Mouse (Mus musculus) heart, postnatal 0 days (tissue): Measurements from ENCODE around the gene Pkig. TPM values are rescaled to one million over a fixed set of nuclear protein-coding genes. Genes with fewer than 3 reads are reported as not detected.
"Not testable (repeated sequence)": the region's sequence is repeated elsewhere in the genome, so short reads cannot be mapped to it uniquely, and the experiment has no call there.

Experiments
- ATAC-seq: fragments of 200-750 bp; cut with Nextera tagmentation; 2 replicates; pipeline ENCODE4 v1.8.0; 2017; ENCODE audit warnings: low read depth, moderate number of reproducible peaks, moderate library complexity; ENCODE audit not compliant: insufficient read depth
- DNase-seq: peaks from one replicate; pipeline ENCODE4 v3.0.0-alpha.2; 2016; ENCODE audit warnings: low spot score
- H3K27ac ChIP-seq: fragments of 300-500 bp; sonication (generic); 2 replicates; pipeline ENCODE4 v1.5.1; 2014; ENCODE audit warnings: low read depth, mild to moderate bottlenecking
- H3K27me3 ChIP-seq: fragments of 300-500 bp; sonication (generic); 2 replicates; pipeline ENCODE4 v1.6.1; 2014; ENCODE audit warnings: low read length, mixed read lengths; ENCODE audit not compliant: control insufficient read depth, insufficient read depth
- H3K36me3 ChIP-seq: fragments of 300-500 bp; sonication (generic); replicated peaks from 2 replicates; pipeline ENCODE4 v1.6.1; 2014; ENCODE audit warnings: low read length, mixed read lengths; ENCODE audit not compliant: control insufficient read depth, insufficient read depth
- H3K4me1 ChIP-seq: fragments of 300-500 bp; sonication (generic); 2 replicates; pipeline ENCODE4 v1.6.1; 2014; ENCODE audit warnings: antibody characterized with exemption; ENCODE audit not compliant: control insufficient read depth, insufficient read depth
- H3K4me2 ChIP-seq: fragments of 300-500 bp; sonication (generic); 2 replicates; pipeline ENCODE4 v1.6.1; 2014; ENCODE audit warnings: low read depth, mild to moderate bottlenecking, low read length, moderate library complexity
- H3K4me3 ChIP-seq: fragments of 300-500 bp; sonication (generic); 2 replicates; pipeline ENCODE4 v1.5.1; 2014; ENCODE audit warnings: low read depth, low read length
- H3K9ac ChIP-seq: fragments of 300-500 bp; sonication (generic); replicated peaks from 2 replicates; pipeline ENCODE4 v1.6.1; 2014; ENCODE audit warnings: low read depth, low read length, mixed read lengths
- H3K9me3 ChIP-seq: fragments of 300-500 bp; sonication (generic); replicated peaks from 2 replicates; pipeline ENCODE4 v1.6.1; 2016; ENCODE audit warnings: low read length; ENCODE audit not compliant: control insufficient read depth
- CTCF ChIP-seq: IDR thresholded peaks from 2 replicates; pipeline ENCODE4 v1.5.1; 2016; ENCODE audit warnings: antibody characterized with exemption, control low read depth, low read depth
- EP300 ChIP-seq: IDR thresholded peaks from 2 replicates; pipeline ENCODE4 v1.6.1; 2016; ENCODE audit warnings: antibody characterized with exemption, low read depth
- WGBS: fragments of 180-500 bp; shearing (Covaris S2); extraction: QIAGEN DNeasy Blood & Tissue Kit; methylation state at CpG from one replicate; pipeline ENCODE4 v1.1.7; 2014; 5-methylcytosine and 5-hydroxymethylcytosine counted together
- polyA plus RNA-seq: library from polyadenylated mRNA; unstranded; fragments of >200 nt; fragmentation: Nextera tagmentation; extraction: Ambion mirVana; gene quantifications from 2 replicates; pipeline ENCODE4 v1.2.1, GENCODE M21; 2015
- total RNA-seq: library from RNA; depleted of rRNA; stranded (reverse); fragments of >200 nt; gene quantifications from 2 replicates; pipeline ENCODE4 v1.2.3, GENCODE M21; 2014; ENCODE audit warnings: low replicate concordance

Pkig gene
- total and polyA plus RNA-seq, 2 experiments from 2014 or later, result 363 to 495 TPM

DNA sequence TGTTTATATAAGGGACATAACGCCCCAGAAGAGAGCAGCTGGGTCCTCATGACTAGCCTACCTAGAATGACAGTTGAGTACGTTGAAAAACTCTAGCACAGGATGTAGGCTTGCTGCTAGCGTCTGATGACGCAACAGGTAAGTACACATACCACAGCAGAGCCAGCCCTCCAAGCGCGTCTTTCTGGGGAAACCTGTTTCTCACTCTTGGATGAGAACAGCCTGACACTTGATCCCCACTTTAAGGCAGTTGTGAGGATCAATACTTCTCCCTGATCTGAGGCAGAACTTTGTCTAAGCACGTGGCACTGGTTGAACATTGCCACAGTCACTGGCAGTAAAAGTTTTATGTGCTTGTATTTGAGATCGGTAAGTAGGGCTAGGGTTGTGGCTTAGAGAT is 37.7 kb upstream of the Pkig start:
- DNase-seq, result no peak
- no peak overlapping the region for H3K9ac ChIP-seq
- ATAC-seq, result no peak
- H3K36me3 ChIP-seq, result peaks cover 91% of the 10 kb centered on the region
- no peak overlapping the region for H3K4me3 ChIP-seq
- no peak overlapping the region for H3K4me2 ChIP-seq
- WGBS, result 88% methylated on average over 8 of the region's 8 CpGs
- H3K4me1 ChIP-seq, result no peaks in the 10 kb centered on the region
- H3K9me3 ChIP-seq, result no peaks in the 10 kb centered on the region
- TF ChIP-seq EP300 (no peak), CTCF (no peak)
- H3K27me3 ChIP-seq, result no peaks in the 10 kb centered on the region
- no peak overlapping the region for H3K27ac ChIP-seq

DNA sequence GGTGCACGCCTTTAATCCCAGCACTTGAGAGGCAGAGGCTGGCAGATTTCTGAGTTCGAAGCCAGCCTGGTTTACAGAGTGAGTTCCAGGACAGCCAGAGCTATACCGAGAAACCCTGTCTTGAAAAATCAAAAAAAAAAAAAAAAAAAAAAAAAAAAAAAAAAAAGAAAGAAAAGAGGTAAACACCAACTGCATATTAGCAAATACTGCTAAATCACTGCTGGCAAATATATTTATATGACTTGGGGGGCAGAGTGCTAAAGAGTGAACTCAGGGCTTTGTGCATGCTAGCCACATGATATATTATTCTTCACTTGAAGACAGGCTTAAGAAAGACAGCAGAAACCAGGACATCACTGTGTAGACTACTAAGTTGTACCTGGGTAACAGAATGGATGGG is 36.8 kb upstream of the Pkig start:
- WGBS, result 97% methylated on average over 3 of the region's 3 CpGs
- not testable (repeated sequence) for H3K9ac ChIP-seq, H3K4me3 ChIP-seq, ATAC-seq, DNase-seq, H3K4me2 ChIP-seq, H3K4me1 ChIP-seq, H3K9me3 ChIP-seq, H3K27me3 ChIP-seq, H3K27ac ChIP-seq
- H3K36me3 ChIP-seq, result peaks cover 92% of the 10 kb centered on the region

DNA sequence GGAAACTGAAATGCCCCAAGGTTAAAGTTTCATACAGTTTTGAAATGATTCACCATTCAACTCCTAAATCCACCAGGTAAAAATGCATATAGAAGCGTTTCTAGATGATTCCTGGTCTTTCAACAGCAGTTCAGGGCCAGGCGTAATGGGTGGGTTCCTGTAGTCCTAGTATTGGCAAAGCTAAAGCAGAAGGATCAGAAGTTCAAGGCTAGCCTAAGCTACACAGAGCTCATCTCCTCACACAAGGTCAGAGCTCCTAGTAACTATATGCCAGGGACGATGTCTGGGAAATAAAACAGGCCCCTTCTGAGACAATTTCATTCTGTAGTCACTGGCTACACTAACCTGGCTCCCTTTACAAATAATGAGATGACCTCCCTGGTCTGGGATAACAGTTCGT is 27.0 kb upstream of the Pkig start:
- peaks cover 89% of the 10 kb centered on the region for H3K36me3 ChIP-seq
- DNase-seq (no peak), ATAC-seq (no peak)
- no peaks in the 10 kb centered on the region for H3K27me3 ChIP-seq
- no peaks in the 10 kb centered on the region for H3K9me3 ChIP-seq
- H3K4me3 ChIP-seq, result no peak overlapping the region
- no peak overlapping the region for H3K9ac ChIP-seq
- H3K4me1 ChIP-seq, result no peaks in the 10 kb centered on the region
- no peak overlapping the region for H3K27ac ChIP-seq
- H3K4me2 ChIP-seq, result no peak overlapping the region
- 90% methylated on average over 4 of the region's 4 CpGs for WGBS
- TF ChIP-seq EP300 (no peak), CTCF (no peak)

DNA sequence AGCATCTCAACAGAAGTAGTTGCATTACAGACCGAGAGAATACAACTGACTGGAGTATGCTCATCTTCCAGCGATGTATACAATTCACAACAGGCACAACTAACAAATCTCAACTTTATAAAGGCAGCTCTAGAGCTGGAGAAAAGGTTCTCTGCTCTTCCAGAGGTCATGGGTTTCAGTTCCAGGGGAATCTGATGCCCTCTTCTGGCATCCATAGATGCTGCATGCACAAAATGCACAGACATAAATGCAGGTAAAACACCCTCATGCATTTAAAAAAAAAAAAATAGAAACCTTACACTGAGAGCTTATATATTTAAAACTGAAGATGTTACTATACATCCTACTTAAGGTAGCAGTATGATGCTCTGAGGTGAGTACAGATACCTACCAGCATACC is 26.5 kb upstream of the Pkig start:
- DNase-seq, result no peak
- no peaks in the 10 kb centered on the region for H3K27me3 ChIP-seq
- no peak overlapping the region for H3K4me2 ChIP-seq
- no peak for TF ChIP-seq CTCF
- no peaks in the 10 kb centered on the region for H3K4me1 ChIP-seq
- no peak overlapping the region for H3K4me3 ChIP-seq
- no peak overlapping the region for H3K27ac ChIP-seq
- H3K9me3 ChIP-seq, result no peaks in the 10 kb centered on the region
- no peak overlapping the region for H3K9ac ChIP-seq
- no peak for ATAC-seq
- H3K36me3 ChIP-seq, result peaks cover 89% of the 10 kb centered on the region
- WGBS, result 99% methylated on average over 2 of the region's 2 CpGs

DNA sequence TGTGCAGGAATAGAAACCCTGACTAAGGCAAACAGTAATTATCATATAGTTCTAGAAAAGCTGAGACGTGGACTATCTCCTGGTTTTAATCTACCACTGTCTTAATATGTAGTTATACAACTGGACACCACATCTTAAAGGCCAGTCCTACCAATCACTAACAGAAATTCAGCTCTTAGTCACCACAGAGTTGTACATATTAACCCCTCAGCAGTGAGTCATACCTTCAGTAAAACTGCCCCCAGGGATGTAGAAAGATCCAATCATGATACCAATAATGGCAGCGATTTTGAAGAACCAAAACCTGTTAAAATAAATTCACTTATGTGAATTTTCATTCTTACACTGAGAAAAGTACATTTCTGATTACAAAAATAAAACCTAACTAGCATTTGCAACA is 24.0 kb upstream of the Pkig start:
- Histone ChIP-seq H3K4me3 (no peak overlapping the region), H3K27ac (no peak overlapping the region), H3K4me2 (no peak overlapping the region), H3K27me3 (no peaks in the 10 kb centered on the region), H3K9ac (no peak overlapping the region), H3K36me3 (peaks cover 70% of the 10 kb centered on the region), H3K9me3 (no peaks in the 10 kb centered on the region), H3K4me1 (peaks cover 21% of the 10 kb centered on the region)
- no peak for DNase-seq
- no peak for TF ChIP-seq EP300
- TF ChIP-seq CTCF, result no peak
- WGBS, result 83% methylated on average over 2 of the region's 2 CpGs
- no peak for ATAC-seq

DNA sequence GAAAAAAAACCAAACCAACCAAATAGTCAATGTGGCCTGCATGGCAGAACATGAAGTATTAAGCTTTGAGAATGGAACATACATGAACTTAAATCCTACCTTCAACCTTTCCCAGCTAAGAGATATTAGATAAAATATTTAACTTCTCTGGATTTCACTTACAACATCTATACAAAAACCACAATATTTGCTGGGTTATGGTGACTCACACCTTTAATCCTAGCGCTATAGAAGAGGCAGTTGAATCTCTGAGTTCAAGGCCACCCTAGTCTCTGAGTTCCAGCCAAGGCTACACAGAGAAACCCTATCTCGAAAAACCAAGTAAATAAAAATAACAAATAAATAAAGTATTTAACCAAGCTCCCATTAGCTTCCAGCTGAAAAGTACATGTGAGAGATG is 22.1 kb upstream of the Pkig start:
- WGBS, result 87% methylated on average over 2 of the region's 2 CpGs
- Histone ChIP-seq H3K9ac (no peak overlapping the region), H3K4me3 (no peak overlapping the region), H3K4me1 (peaks cover 38% of the 10 kb centered on the region), H3K27me3 (no peaks in the 10 kb centered on the region), H3K36me3 (peaks cover 51% of the 10 kb centered on the region), H3K27ac (no peak overlapping the region), H3K4me2 (no peak overlapping the region), H3K9me3 (no peaks in the 10 kb centered on the region)
- no peak for ATAC-seq
- no peak for TF ChIP-seq CTCF
- DNase-seq, result no peak
